Mouse (Mus musculus): ENCODE results near the gene Lrrc8b. TPM values are rescaled to one million over a fixed set of nuclear protein-coding genes. Genes with fewer than 3 reads are reported as not detected.

The Lrrc8b gene
- polyA plus RNA-seq (2012): 2.8 and 4.9 TPM in 2 replicates

DNA sequence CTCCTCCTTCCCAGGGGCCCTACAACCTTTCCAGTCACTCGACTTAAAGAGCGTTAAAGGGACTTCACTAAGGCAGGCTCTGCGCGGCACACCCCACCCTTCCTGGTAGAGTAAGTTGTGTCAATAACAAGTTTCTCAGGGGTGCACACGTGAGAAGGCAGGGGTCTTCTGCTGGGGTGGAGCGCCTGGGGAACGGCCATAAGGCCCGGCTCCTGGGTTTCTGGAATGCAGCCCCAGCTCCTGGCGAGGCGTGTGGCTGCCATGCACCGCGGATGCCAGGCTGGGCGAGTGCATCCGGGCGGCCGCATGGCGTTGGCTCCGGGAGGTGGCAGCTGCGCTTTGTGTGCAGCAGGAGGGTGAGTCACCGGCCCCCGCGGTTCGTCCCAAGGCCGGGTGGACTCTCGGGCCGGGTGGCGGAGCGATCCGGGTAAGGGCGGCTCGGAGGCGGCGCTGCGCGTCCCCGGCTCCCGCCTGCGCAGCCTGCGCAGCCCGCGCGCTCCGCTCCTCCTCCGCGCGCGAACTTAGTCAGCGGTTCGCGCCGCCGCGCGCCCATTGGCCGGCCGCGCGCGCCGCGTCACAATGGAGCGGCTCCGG is at the start of gene Lrrc8b:
Lrrc8b (plus strand) TSS at position 578 of the 594 bp plus-strand sequence.
- no peak for TF ChIP-seq GATA1 (IDR thresholded peaks at IDR 0.05; ENCODE audit: low read length)

DNA sequence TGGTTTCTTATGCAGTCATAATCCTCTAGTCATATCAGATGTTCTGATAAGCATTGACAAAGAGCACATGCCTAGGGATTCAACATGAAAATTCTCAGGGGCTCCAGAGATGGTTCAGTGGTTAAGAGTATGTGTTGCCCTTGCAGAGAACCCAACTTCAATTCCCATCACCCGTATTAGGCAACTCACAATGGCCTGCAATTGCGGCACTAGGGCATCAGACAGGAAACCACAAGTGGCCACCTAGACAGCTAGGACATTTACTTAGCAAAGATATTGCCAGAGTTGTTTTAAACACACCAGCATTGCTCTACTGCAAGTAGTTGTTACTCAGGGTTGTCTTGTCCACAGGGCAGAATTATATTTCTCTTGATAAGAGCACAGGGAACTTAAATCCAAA is 34.1 kb upstream of the Lrrc8b start:
- no peak for TF ChIP-seq GATA1 (IDR thresholded peaks at IDR 0.05; ENCODE audit: low read length)

DNA sequence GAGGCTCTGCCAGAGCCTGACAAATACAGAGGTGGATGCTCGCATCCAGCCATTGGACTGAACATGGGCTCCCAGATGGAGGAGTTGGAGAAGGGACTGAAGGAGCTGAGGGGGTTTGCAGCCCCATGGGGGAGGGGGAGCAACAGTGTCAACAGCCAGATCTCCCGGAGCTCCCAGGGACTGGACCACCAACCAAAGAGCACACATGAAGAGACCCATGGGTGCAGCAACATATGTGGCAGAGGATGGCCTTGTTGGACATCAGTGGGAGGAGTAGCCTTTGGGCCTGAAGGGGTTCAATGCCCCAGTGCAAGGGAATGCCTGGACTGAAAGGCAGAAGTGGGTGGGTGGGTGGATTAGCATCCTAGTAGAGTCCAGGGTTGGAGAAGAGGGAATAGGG is 25.2 kb upstream of the Lrrc8b start:
- no peak for TF ChIP-seq GATA1 (IDR thresholded peaks at IDR 0.05; ENCODE audit: low read length)

DNA sequence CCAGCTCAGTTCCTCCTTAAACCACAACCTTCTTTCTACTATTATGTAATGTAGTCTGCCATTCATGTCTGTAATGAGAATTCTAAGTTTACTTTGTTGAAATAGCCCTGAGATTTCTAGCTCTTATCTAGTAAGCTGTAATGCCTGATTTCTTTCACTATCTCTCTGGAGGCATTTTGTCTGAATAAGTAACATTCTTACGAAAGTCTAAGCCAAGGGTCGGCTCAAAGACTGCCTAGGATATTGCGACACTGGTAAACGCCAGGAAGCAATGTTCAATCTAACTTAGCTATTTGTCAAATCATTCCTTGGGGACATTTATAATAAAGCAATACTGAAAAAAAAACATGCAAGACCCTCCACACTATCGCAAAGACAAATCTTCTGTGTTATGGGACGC is 21.8 kb upstream of the Lrrc8b start:
- TF ChIP-seq GATA1 (IDR thresholded peaks at IDR 0.05; ENCODE audit: low read length): no peak

DNA sequence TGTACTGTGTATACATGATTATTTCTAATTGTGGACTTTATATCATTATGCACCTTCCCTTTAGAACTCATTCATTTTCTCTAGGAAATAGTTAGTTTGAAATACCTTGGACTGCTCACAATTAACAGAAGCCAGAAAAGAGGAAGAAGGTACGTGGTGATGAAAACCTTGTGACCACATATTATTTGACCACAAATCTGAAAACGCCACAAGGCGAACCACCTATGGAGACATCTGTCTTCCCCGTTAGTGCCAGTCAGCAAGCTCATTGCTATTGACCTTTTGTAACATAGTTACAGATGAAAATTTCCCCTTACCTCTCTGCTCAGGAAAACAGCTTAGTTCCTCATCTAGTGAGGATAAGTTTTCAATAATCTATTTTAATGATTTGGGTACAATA is 20.4 kb upstream of the Lrrc8b start:
- TF ChIP-seq GATA1 (IDR thresholded peaks at IDR 0.05; ENCODE audit: low read length): no peak

DNA sequence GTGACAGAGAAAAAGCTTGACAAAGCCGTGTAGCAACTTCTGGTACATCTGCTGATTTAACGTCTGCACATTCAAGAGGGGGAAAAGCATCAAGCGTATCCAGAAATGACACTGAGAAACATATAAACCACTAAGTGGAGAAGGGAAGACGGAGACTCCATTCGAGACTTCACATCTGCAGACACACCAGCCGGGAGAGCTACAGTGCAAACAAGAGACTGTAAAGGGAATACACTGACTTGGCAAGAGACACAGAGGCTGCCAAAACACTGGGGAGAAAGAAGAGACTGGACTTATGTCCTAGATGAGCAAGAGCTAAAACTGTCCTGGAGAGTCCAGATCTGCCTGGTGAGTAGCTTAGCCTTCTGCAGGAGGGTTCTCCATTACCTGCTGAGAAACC is 16.6 kb upstream of the Lrrc8b start:
- no peak for TF ChIP-seq GATA1 (IDR thresholded peaks at IDR 0.05; ENCODE audit: low read length)

DNA sequence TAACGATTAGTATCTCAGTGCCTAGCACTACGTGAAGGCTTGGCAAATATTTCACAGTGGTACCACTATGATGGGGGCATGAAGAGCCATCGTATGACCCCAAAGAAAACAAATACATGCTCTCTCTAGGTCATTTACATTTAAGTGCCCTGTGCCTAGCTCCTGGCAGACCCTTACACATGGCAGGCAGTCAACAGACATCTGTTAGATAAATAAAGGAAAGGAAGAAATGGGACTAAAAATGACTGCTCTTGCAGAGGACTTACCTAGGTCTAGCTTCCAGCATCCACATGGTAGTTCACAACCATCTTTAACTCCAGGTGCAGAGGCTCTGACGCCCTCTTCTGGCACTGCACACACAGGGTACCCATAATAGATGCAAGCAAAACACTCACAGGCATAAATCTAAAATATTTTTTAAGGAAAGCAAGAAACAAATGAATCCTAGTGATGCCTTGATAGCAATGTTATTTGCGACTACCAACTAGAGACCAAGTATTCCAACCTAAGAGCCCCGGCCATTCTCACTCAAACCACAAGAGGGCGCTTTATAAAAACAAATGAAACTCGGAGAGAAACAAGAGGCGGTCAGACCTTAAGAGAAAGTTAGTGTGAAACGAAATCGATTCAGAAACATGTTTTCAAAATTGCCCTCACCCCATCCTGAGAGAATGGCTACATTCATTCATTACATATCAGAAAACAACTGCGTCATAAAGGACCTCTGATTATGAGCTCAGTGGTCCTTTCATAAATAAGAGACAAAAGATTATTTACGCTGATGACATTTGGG is 15.7 kb upstream of the Lrrc8b start:
- no peak for TF ChIP-seq GATA1 (IDR thresholded peaks at IDR 0.05; ENCODE audit: low read length)

DNA sequence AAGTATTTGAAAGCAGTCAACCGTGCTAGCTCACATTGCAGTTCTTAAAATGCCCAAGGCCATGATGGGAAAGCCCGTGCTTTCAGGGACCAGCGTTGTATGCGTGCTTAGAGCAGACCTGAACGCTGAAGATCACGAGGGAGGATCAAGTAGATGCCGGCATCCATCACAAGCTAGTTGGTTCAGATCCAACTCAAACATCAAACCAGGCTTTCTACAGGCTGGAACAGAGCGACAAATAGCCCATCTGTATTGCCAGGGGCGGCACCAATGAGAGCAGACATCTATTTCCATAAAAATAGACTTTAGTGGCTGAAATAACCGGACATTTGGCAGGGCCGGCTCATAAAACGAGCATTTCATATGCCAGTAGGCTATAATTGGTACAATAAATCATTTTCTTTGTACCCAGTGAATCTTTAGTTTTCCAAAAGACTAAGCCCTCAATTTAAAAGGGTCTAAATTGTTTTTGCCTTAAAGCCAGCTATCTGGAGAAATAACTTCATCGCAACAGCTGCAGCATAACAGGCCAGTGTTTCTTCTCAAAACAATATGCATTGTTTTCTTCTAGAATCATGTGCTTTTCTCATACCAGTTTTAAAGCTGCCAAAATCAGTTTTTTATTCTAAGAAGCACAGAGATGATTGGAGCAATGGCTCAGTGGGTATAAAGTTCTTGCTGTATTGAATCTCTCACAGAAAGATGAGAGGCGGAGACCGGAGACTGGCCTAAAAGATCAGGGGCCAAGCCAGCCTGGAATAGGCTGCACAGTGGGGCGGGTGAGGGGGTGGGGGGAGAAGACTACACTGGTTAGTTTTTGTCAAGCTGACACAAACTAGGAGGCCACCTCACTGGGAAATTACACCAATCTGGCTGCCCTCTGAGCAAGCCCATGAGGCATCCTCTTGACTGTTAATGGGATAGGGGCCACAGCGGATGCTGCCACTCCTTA is 14.9 kb upstream of the Lrrc8b start:
- TF ChIP-seq GATA1 (IDR thresholded peaks at IDR 0.05; ENCODE audit: low read length): no peak

DNA sequence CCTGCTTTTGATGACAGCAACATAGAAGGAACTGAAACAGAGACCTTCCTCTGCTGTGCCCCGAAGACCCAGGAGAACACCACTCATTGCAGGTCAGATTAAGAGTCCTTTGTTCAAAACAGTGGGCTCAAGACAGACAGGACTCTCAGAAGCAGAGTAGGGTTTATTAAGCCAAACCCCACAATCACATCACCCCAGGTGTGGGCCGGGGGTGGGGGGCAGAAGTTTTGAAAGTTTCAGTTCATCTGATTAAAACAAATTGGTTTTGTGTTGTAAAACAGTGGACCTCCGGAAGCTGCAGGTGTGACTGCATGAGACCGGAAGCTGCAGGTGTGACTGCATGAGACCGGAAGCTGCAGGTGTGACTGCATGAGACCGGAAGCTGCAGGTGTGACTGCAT is 14.0 kb upstream of the Lrrc8b start:
- no peak for TF ChIP-seq GATA1 (IDR thresholded peaks at IDR 0.05; ENCODE audit: low read length)

DNA sequence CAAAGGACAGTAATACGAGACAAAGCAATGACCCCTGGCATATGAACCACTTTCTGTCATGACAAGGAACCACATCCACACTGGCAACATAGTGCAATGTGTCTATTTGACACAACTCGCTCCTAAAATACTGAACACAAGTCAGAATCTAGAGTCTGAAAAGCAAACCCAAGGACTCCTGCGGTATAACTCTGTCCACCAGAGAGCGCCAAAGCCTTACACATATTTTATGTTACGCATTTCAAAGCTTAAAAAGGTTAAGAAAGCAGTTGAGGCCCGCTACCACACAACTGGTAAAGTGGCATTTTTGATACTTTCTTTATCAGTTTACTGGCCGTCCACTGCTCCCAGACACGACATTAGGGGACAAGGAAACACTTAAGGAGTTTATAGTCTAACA is 10.6 kb upstream of the Lrrc8b start:
- TF ChIP-seq GATA1 (IDR thresholded peaks at IDR 0.05; ENCODE audit: low read length): no peak

DNA sequence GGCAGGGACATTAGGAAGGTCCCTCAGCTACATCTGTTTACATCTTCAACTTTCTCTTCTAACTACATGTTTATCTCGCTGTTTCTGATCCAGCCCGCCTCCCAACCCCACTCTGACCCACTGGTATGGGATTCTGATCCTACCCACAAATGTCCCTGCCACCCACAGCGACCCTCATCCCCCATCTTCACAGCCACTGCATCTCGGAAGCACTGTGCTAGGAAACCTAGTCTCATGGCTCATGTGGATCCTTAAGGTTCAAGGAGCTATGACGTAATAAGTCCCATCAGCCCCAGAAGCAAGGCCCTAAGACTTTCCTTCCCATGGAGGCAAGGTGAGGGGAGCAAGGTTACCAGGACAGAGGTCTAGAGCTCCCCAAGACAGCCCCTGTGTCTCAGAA is 7.9 kb upstream of the Lrrc8b start:
- TF ChIP-seq GATA1 (IDR thresholded peaks at IDR 0.05; ENCODE audit: low read length): no peak

DNA sequence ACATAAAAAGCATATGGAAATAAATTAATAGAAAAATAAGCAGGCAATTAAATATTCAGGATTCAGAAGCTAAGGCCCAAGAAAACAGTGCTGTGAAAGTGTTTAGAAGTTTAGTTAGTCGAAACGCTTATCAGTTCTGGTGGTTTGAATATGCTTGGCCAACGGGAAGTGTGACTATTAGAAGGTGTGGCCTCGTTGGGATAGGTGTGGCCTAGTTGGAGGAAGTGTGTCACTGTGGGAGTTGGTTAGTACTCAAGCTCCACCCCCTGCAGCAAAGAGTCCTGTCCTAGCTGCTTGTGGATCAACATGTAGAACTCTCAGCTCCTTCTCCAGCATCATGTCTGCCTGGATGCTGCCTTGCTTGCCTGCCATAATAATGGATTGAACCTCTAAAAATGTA is 6.5 kb upstream of the Lrrc8b start:
- no peak for TF ChIP-seq GATA1 (IDR thresholded peaks at IDR 0.05; ENCODE audit: low read length)

DNA sequence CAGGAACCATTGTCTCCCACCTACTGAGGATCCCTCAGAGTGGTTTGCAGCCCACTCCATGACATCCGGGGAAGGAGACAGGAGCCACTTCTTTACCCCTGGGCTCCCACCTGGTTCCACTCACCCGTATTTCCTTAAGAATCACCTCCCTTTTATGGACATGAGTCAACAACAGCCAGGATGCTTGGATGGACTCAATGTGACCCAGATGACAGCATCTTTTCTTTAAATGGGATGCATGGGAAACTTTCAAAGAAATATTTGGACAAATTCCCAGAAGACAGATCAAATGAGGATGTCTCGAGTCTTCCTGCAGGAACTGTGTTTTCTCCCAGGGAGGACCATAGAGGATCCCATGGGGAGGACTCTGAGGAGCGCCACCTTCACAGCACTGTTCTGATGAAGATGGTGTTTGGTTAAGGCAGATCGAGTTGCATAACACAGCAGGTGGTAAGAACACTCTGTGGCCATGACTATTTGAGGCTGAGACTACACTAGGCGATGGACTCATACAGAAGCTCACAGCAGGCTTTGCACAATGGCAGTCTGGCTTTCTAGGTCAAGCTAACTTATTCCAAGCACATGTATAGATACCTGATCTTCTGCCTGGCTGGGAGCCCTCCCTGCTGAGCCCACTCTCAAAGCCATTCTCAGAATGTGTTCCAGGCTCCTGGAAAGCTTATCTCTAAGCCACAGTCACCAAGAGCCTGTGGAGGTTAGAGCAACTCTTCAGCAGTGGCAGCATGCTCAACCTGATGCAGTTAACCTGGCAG is 4.9 kb upstream of the Lrrc8b start:
- TF ChIP-seq GATA1 (IDR thresholded peaks at IDR 0.05; ENCODE audit: low read length): peak; percentile 14

DNA sequence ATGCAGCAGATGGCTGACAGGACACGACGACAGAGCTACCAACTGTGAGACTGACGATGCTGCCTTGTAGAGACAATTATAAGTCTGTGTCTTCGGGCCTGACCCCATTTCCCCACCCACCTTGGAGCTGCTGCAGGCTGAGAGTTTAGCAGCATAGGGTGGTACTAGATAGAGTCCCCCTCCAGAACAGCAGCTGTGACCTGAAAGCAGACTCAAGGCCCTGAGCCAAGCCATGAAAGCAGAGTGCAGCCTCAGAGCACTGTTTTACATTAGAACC is 4.3 kb upstream of the Lrrc8b start:
- TF ChIP-seq GATA1 (IDR thresholded peaks at IDR 0.05; ENCODE audit: low read length): no peak

DNA sequence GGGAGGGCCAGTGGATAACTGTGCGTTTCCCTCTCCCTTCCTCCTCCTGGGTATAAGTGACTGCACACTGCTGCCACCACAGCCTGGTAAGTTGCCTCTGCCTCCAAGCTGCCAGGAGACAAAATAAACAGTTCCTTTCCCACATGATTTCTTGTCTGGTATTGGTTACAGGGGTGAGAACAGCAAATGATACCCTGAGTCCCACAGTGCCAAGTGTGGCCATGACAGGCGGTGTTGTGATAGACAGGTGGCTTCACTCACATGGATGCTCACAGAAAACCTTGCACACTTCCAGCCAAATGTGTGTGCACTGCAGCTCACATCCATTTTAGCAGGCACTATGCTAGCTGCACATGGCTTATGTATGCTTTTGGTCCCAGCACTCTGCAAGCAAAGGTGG is 3.8 kb upstream of the Lrrc8b start:
- no peak for TF ChIP-seq GATA1 (IDR thresholded peaks at IDR 0.05; ENCODE audit: low read length)

DNA sequence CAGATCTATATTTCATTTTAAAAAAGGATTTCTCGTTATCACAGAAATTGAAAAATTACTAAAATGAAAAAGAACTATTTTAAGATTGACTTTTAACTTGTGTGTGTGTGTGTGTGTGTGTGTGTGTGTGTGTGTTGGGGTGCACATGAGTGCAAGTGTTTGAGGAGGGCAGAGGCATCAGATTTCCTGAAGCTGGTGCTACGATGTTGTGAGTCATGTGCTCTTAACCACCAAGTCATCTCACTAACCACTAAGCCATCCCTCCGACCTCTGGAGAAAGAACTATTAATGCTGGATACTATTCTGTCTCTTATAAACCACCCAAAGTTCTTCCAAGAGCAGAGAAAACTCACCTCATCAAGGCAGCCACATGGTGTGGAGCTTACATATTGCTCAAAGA is 2.9 kb upstream of the Lrrc8b start:
- no peak for TF ChIP-seq GATA1 (IDR thresholded peaks at IDR 0.05; ENCODE audit: low read length)

Measured in G1E-ER4 (cell line).